Mouse (Mus musculus) forebrain, embryonic 11.5 days (tissue): ENCODE measurements at regions not wholly inside any gene's neighbourhood (a gene's known extent, or its start where the extent isn't known, plus 50 kb on each side); places are given as distances from the start of the nearest gene placed in this dataset.

Source experiments
- ATAC-seq: fragments of 200-750 bp; cut with Nextera tagmentation; replicated peaks from 2 replicates; pipeline ENCODE4 v1.8.0; 2017; ENCODE audit warnings: moderate TSS enrichment; ENCODE audit not compliant: low FRiP score
- DNase-seq: peaks from one replicate; pipeline ENCODE4 v3.0.0-alpha.2; 2017; ENCODE audit warnings: low spot score
- H3K27ac ChIP-seq: fragments of 300-500 bp; sonication (generic); 2 replicates; pipeline ENCODE4 v1.5.1; 2014; ENCODE audit warnings: low read depth, low read length
- H3K27me3 ChIP-seq: fragments of 300-500 bp; sonication (generic); 2 replicates; pipeline ENCODE4 v1.6.1; 2014; ENCODE audit warnings: mild to moderate bottlenecking, low read length, mixed read lengths; ENCODE audit not compliant: control insufficient read depth, insufficient read depth
- H3K36me3 ChIP-seq: fragments of 300-500 bp; sonication (generic); 2 replicates; pipeline ENCODE4 v1.6.1; 2014; ENCODE audit warnings: mild to moderate bottlenecking, low read length, moderate library complexity, mixed read lengths; ENCODE audit not compliant: control insufficient read depth, insufficient read depth
- H3K4me1 ChIP-seq: fragments of 300-500 bp; sonication (generic); replicated peaks from 2 replicates; pipeline ENCODE4 v1.6.1; 2014; ENCODE audit warnings: low read length, mixed read lengths; ENCODE audit not compliant: control insufficient read depth, insufficient read depth
- H3K4me2 ChIP-seq: fragments of 300-500 bp; sonication (generic); 2 replicates; pipeline ENCODE4 v1.6.1; 2014; ENCODE audit warnings: low read depth, mild to moderate bottlenecking, low read length, moderate library complexity, mixed read lengths; ENCODE audit not compliant: severe bottlenecking
- H3K4me3 ChIP-seq: fragments of 300-500 bp; sonication (generic); 2 replicates; pipeline ENCODE4 v1.5.1; 2014; ENCODE audit warnings: low read depth, low read length
- H3K9ac ChIP-seq: fragments of 300-500 bp; sonication (generic); 2 replicates; pipeline ENCODE4 v1.6.1; 2014; ENCODE audit warnings: low read length
- H3K9me3 ChIP-seq: fragments of 300-500 bp; sonication (generic); 2 replicates; pipeline ENCODE4 v1.6.1; 2016; ENCODE audit warnings: low read length, mixed read lengths; ENCODE audit not compliant: control insufficient read depth
- whole genome bisulfite sequencing: fragments of 180-500 bp; shearing (Covaris S2); extraction: QIAGEN DNeasy Blood & Tissue Kit; methylation state at CpG from one replicate; pipeline ENCODE4 v1.1.7; 2014; 5-methylcytosine and 5-hydroxymethylcytosine counted together

- Histone ChIP-seq H3K27ac (no peak overlapping the region), H3K4me1 (no peaks in the 10 kb centered on the region), H3K4me2 (no peak overlapping the region), H3K27me3 (no peaks in the 10 kb centered on the region), H3K4me3 (no peak overlapping the region), H3K36me3 (no peaks in the 10 kb centered on the region), H3K9ac (no peak overlapping the region), H3K9me3 (no peaks in the 10 kb centered on the region)
- ATAC-seq = no peak
- 95% methylated on average over 6 of the region's 6 CpGs for WGBS
- DNase-seq = no peak
Measured at GRCm38 (mm10) chr2:75539726-75540125, 119.3 kb upstream of the Hnrnpa3 start.

- 90% methylated on average over 5 of the region's 5 CpGs for WGBS
- DNase-seq = no peak
- H3K4me1 ChIP-seq = no peaks in the 10 kb centered on the region
Measured at GRCm38 (mm10) chr2:75542331-75542730, 116.7 kb upstream of the Hnrnpa3 start.

GRCm38 (mm10) chr2:75542781-75543180 lies 116.3 kb upstream of the Hnrnpa3 start:
- Histone ChIP-seq H3K27me3 (no peaks in the 10 kb centered on the region), H3K9me3 (no peaks in the 10 kb centered on the region), H3K4me2 (no peak overlapping the region), H3K36me3 (no peaks in the 10 kb centered on the region), H3K9ac (no peak overlapping the region), H3K27ac (no peak overlapping the region), H3K4me1 (no peaks in the 10 kb centered on the region), H3K4me3 (no peak overlapping the region)
- ATAC-seq (no peak), DNase-seq (no peak)
- 76% methylated on average over 5 of the region's 5 CpGs for WGBS

More at GRCm38 (mm10) chr2:75542331-75542730, 116.7 kb upstream of the Hnrnpa3 start:
- H3K9me3 ChIP-seq = no peaks in the 10 kb centered on the region
- H3K36me3 ChIP-seq = no peaks in the 10 kb centered on the region
- H3K9ac ChIP-seq = no peak overlapping the region
- no peak for ATAC-seq
- H3K4me2 ChIP-seq = no peak overlapping the region
- H3K27me3 ChIP-seq = no peaks in the 10 kb centered on the region
- no peak overlapping the region for H3K27ac ChIP-seq
- H3K4me3 ChIP-seq = no peak overlapping the region

- Histone ChIP-seq H3K9ac (no peak overlapping the region), H3K27ac (no peak overlapping the region), H3K27me3 (no peaks in the 10 kb centered on the region), H3K4me1 (no peaks in the 10 kb centered on the region), H3K9me3 (no peaks in the 10 kb centered on the region), H3K4me3 (no peak overlapping the region), H3K4me2 (no peak overlapping the region), H3K36me3 (no peaks in the 10 kb centered on the region)
- 92% methylated on average over 7 of the region's 7 CpGs for WGBS
- ATAC-seq (no peak), DNase-seq (no peak)
Measured at GRCm38 (mm10) chr2:75545971-75546370, 113.1 kb upstream of the Hnrnpa3 start.

GRCm38 (mm10) chr2:75555676-75556075 lies 103.4 kb upstream of the Hnrnpa3 start:
- Histone ChIP-seq H3K27ac (no peak overlapping the region), H3K9me3 (no peaks in the 10 kb centered on the region), H3K36me3 (no peaks in the 10 kb centered on the region), H3K4me3 (no peak overlapping the region), H3K4me1 (no peaks in the 10 kb centered on the region), H3K4me2 (no peak overlapping the region), H3K9ac (no peak overlapping the region), H3K27me3 (no peaks in the 10 kb centered on the region)
- ATAC-seq = no peak
- 92% methylated on average over 8 of the region's 8 CpGs for WGBS
- DNase-seq = no peak

- Histone ChIP-seq H3K9ac (no peak overlapping the region), H3K9me3 (no peaks in the 10 kb centered on the region), H3K4me2 (no peak overlapping the region), H3K4me1 (no peaks in the 10 kb centered on the region), H3K27me3 (no peaks in the 10 kb centered on the region), H3K27ac (no peak overlapping the region), H3K36me3 (no peaks in the 10 kb centered on the region), H3K4me3 (no peak overlapping the region)
- no peak for ATAC-seq
- DNase-seq = no peak
- 72% methylated on average over 7 of the region's 7 CpGs for WGBS
Measured at GRCm38 (mm10) chr2:75556744-75557143, 102.3 kb upstream of the Hnrnpa3 start.

- Histone ChIP-seq H3K27ac (no peak overlapping the region), H3K36me3 (no peaks in the 10 kb centered on the region), H3K4me3 (no peak overlapping the region), H3K4me1 (no peaks in the 10 kb centered on the region), H3K4me2 (no peak overlapping the region), H3K9ac (no peak overlapping the region), H3K27me3 (no peaks in the 10 kb centered on the region), H3K9me3 (no peaks in the 10 kb centered on the region)
- ATAC-seq (no peak), DNase-seq (no peak)
- WGBS = 88% methylated on average over 11 of the region's 11 CpGs
Measured at GRCm38 (mm10) chr2:75557392-75557791, 101.7 kb upstream of the Hnrnpa3 start.

- no peak overlapping the region for H3K4me3 ChIP-seq
- no peaks in the 10 kb centered on the region for H3K9me3 ChIP-seq
- no peak overlapping the region for H3K4me2 ChIP-seq
- H3K27ac ChIP-seq = no peak overlapping the region
- ATAC-seq (no peak), DNase-seq (no peak)
- no peak overlapping the region for H3K9ac ChIP-seq
- H3K36me3 ChIP-seq = no peaks in the 10 kb centered on the region
- 91% methylated on average over 6 of the region's 6 CpGs for WGBS
- no peaks in the 10 kb centered on the region for H3K27me3 ChIP-seq
- no peaks in the 10 kb centered on the region for H3K4me1 ChIP-seq
Measured at GRCm38 (mm10) chr2:75559920-75560319, 99.1 kb upstream of the Hnrnpa3 start.

- Histone ChIP-seq H3K9me3 (no peaks in the 10 kb centered on the region), H3K9ac (no peak overlapping the region), H3K4me1 (no peaks in the 10 kb centered on the region), H3K27me3 (no peaks in the 10 kb centered on the region), H3K4me3 (no peak overlapping the region), H3K27ac (no peak overlapping the region), H3K36me3 (no peaks in the 10 kb centered on the region), H3K4me2 (no peak overlapping the region)
- DNase-seq (no peak), ATAC-seq (no peak)
- 71% methylated on average over 9 of the region's 9 CpGs for WGBS
Measured at GRCm38 (mm10) chr2:75563253-75563913, 95.7 kb upstream of the Hnrnpa3 start.
